Mouse (Mus musculus): ENCODE measurements around the gene Sh3bgrl2.

The Sh3bgrl2 gene

GRCm38 (mm10) chr9:83556780-83557771 lies 8.9 kb downstream of the Sh3bgrl2 start:
- DNase-seq (ENCODE audit: low read depth, low spot score): no peak

DNA sequence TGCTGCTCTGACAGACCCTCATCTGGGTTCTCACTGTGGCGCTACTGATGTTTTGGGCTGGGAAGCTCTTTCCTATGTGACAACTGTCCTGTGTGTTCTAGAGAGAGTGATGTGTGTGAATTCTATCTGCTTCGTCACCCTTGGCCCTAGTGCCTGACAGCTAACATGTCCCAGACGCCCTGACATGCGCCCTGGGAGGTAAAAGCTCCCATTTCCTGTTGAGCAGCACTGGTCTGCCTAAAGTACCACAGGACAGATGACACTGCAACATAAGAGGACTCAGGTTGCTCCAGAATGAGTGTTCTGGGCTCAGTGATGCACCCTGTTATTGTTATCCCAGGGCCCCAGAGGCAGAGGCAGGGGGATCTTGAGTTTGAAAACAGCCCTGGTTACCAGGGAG lies 12.5 kb downstream of the Sh3bgrl2 start:
- no peak for DNase-seq (ENCODE audit: low read depth, low spot score)

- no peak for DNase-seq (ENCODE audit: low read depth, low spot score)
These were observed 14.8 kb downstream of the Sh3bgrl2 start for GRCm38 (mm10) chr9:83562889-83563288.

DNA sequence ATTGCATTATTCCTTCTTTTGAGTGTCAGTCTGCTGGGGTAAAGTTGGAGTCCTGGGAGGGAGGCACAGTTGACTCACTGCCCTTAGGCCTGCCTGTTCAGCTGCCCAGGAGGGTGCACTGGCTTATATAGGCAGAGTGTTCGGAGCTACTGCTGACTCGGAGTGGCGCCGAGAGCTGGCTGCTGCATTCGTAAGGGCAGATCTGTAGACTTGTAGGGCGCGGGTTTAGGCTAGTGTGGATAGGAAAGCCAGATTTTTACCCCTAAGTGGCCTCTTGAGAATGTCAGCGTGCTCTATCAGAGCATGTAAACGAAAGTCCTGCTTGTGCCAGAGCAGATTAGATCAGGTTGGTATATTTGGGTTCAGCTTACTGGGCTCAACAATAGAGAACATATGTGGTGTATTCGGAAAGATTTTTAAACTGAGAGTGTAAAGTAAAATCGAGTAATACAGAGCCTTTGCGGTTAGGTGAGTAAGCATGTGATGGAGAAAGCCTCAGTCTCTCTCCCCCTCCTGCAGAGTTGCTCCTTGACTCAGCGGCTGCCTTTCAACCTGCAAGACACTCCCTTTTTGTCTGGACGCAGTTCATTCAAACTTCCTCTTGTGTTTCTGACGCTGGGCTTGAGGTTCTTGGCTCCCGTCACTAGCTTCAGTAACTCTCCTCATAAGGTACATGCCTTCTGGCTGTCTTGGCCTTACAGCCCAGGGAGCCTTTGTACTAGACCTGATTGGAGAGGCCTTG lies 15.9 kb downstream of the Sh3bgrl2 start:
- peak; percentile 28 for DNase-seq (ENCODE audit: low read depth, low spot score)

DNA sequence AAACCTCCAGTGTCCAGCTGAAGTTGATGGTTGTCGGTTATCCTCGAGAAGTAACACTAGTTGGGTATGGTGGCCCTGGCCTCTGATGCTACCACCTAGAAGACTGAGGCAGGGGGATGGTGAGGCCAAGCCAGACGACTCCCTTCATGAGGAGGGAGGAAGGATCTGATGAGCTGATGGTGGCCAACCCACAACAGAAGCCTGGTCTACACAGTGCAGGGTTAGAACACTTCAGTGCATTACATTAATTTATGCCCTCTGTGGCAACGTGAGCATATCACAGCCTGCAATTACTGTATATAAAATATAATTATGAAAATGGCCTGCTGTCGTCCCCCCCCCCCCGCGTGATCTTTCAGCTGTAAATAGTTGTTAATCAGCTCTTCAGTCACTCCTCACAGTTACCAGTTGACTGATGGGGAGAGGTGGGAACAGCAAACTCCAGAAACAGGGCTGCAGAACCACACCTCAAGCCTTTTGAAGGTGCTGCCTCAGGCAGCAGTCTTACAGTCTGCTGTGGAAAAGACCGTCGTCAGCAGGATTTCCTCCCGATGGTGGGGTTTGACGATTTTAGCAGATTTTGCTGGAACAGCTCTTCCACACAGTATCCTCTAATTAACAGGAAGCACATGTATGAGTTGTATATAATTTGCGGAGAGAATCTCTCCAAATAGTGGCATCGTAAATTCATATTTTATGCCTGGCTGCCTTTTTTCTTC lies 17.0 kb downstream of the Sh3bgrl2 start:
- DNase-seq (ENCODE audit: low read depth, low spot score): no peak

- DNase-seq (ENCODE audit: low read depth, low spot score): no peak
These were observed 18.0 kb downstream of the Sh3bgrl2 start for GRCm38 (mm10) chr9:83566141-83566540.

- no peak for DNase-seq (ENCODE audit: low read depth, low spot score)
These were observed 20.0 kb downstream of the Sh3bgrl2 start for GRCm38 (mm10) chr9:83568125-83568524.

- DNase-seq (ENCODE audit: low read depth, low spot score): peak; percentile 13
These were observed 20.8 kb downstream of the Sh3bgrl2 start for GRCm38 (mm10) chr9:83568937-83569336.

DNA sequence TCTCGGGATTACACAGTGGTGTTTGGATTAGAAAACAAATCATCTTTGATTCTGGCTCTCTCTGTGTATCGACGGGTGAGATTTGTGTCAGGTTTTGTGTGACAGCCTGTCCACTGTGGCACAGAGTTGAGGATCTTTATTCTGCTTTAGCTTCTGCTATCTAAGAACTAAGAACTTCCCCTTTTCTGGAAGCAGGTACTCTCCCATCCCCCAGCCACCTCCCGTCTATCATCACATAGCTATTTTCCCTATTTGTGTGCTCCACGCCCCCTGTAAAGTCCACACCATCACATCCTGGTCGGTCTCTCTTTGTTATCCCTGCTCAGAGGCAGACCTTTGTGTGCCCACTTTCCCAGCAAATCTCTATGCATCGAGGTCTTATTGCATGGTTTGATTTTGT lies 21.8 kb downstream of the Sh3bgrl2 start:
- no peak for DNase-seq (ENCODE audit: low read depth, low spot score)

DNA sequence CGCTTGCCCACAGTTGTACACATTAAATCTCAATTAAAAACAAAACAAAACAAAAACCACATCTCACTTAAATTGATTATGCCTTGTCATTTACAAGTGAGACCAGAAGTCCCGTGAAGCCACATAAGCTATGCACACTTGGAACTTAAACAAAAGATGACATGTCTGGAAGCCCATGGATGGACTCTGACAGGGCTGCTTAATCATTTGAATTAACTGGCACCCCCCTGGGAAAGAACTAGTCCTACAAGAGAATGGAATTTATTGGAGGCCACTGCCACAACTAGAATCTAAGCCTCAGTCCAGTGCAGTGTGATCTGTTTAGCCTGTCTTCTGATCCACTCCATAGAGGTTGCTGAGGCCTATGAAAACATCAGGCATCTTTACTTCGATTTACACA lies 23.2 kb downstream of the Sh3bgrl2 start:
- no peak for DNase-seq (ENCODE audit: low read depth, low spot score)

- no peak for DNase-seq (ENCODE audit: low read depth, low spot score)
These were observed 24.2 kb downstream of the Sh3bgrl2 start for GRCm38 (mm10) chr9:83572326-83572725.

DNA sequence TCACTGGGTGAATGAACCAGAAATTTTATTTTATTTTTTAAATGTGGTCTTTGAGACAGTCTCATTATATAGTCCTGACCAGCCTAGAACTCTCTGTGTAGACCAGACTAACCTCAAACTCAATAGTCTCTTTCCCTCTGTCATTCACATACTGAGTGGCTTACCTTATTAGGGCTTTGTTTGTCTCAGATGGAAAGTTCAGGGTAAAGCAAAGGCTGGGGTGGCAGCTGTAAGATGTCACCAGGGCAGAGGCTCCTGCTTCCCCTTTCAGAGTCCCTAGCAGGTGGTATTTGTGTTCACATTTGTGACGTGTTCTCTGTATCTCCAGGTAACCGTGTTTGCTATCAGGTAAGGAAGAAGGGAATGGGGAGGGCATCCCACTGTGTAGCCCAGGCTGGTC lies 24.7 kb downstream of the Sh3bgrl2 start:
- DNase-seq (ENCODE audit: low read depth, low spot score): no peak

DNA sequence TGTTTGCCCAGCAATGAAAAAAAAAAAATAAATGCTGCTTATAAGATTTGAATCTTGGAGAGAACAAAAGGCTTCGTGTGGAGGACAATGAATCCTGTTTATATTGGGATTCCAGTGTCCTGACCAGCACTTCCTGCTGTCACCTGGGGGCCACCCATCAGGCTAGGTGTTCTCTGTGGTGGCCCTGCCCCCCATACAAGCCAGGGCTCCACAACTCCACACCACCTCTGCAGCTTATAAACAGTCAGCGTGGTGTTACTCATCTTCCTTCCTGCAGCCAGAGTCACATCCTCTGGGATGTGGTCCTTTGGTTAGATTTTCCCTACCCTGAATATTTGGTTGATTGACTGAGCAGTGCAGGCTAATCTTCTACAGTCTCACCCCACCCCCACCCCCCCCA lies 25.5 kb downstream of the Sh3bgrl2 start:
- DNase-seq (ENCODE audit: low read depth, low spot score): no peak

- no peak for DNase-seq (ENCODE audit: low read depth, low spot score)
These were observed 27.3 kb downstream of the Sh3bgrl2 start for GRCm38 (mm10) chr9:83575403-83575802.

GRCm38 (mm10) chr9:83576018-83576688 lies 28.0 kb downstream of the Sh3bgrl2 start:
- DNase-seq (ENCODE audit: low read depth, low spot score): no peak

- peak; percentile 22 for DNase-seq (ENCODE audit: low read depth, low spot score)
These were observed 28.5 kb downstream of the Sh3bgrl2 start for GRCm38 (mm10) chr9:83576689-83577057.

GRCm38 (mm10) chr9:83577260-83577659 lies 29.1 kb downstream of the Sh3bgrl2 start:
- DNase-seq (ENCODE audit: low read depth, low spot score): no peak

DNA sequence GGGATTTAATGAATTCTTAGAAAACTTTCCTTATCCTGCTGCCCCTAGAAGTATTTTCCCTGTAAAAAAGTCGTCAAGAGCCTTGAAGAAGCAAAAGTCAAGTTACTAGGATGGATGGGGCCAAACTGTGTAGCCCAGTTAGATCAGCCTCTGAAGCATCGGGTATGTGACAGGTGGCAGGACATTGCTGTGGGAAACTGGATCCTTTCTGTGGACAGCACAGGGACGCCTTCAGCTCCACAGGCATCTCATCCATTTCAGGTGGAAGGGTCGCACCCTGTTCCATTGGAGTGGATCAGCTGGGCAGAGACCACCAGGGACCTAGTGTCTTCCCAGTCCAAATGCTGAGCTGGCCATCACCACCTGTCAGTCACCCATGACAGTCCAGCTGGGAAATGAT lies 30.9 kb downstream of the Sh3bgrl2 start:
- DNase-seq (ENCODE audit: low read depth, low spot score): no peak

- DNase-seq (ENCODE audit: low read depth, low spot score): no peak
These were observed 34.6 kb downstream of the Sh3bgrl2 start for GRCm38 (mm10) chr9:83582748-83583147.

DNA sequence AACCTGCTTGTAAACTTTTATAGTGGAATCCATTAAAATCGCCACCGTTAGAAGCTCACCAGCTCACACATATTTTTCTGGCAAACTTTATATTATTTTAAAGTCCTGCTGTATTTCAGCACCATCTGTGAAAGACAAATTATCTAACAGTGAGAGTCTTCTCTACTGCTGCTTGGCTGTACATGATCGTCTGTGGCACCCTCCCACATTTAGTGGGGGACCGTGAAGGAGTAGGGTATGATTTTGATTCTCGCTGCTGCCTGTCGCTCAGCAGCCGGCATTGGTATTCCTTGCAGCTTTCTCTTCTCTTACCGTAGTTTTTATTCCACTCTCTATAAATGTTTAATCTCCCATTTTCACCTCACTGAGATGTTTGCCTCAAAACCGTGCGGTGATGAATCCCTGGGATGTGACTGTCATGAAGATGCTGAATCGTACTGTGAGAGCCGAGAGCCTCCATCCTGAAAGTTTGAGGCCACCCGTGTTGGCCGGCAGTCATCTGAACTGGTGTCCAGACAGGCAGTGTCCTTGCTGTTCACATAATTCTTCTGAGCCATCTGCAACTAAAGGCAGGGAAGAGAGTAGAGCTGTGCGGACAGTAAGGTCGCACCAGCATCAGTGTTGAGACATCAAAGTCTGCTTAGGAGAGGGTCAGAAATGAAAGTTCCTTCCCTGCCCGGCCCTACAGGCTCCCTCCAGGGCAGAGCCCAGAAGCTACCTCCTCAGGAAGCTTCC lies 38.4 kb downstream of the Sh3bgrl2 start:
- no peak for DNase-seq (ENCODE audit: low read depth, low spot score)

GRCm38 (mm10) chr9:83587116-83587515 lies 39.0 kb downstream of the Sh3bgrl2 start:
- DNase-seq (ENCODE audit: low read depth, low spot score): no peak
